Mouse (Mus musculus): Measurements from ENCODE around the gene Tnpo3. TPM values are rescaled to one million over a fixed set of nuclear protein-coding genes. Genes with fewer than 3 reads are reported as not detected.
A peak's percentile ranks its signal among the peaks of the same experiment; 100 is the strongest.
"Not testable (repeated sequence)": the region's sequence is repeated elsewhere in the genome, so short reads cannot be mapped to it uniquely, and the experiment has no call there.

The Tnpo3 gene
- polyA plus RNA-seq, 1 experiment from 2014 or later, result 98.2 TPM

GRCm38 (mm10) chr6:29636322-29637092 lies 26.8 kb upstream of the Tnpo3 start:
- Histone ChIP-seq H3K27ac (no peak overlapping the region), H3K9ac (no peak overlapping the region), H3K9me3 (no peaks in the 10 kb centered on the region), H3K27me3 (replicated peaks) (peaks cover 6% of the 10 kb centered on the region; the same call in 1 of the 2 replicates), H3K4me1 (peaks cover 6% of the 10 kb centered on the region; the same call in 1 of the 2 replicates), H3K4me2 (replicated peaks) (no peak overlapping the region), H3K4me3 (no peak overlapping the region), H3K36me3 (no peaks in the 10 kb centered on the region)
- 90% methylated on average over 4 of the region's 4 CpGs for WGBS
- no peak for ATAC-seq (ENCODE audit: low FRiP score, low read depth)

- no peak for ATAC-seq (ENCODE audit: low FRiP score, low read depth)
- Histone ChIP-seq H3K4me3 (no peak overlapping the region), H3K27me3 (replicated peaks) (peaks cover 6% of the 10 kb centered on the region; the same call in 1 of the 2 replicates), H3K4me1 (peaks cover 6% of the 10 kb centered on the region; the same call in 1 of the 2 replicates), H3K9me3 (no peaks in the 10 kb centered on the region), H3K9ac (no peak overlapping the region), H3K36me3 (no peaks in the 10 kb centered on the region), H3K27ac (no peak overlapping the region), H3K4me2 (replicated peaks) (no peak overlapping the region)
- WGBS, result 93% methylated on average over 1 of the region's 1 CpGs
These were observed 24.9 kb upstream of the Tnpo3 start for GRCm38 (mm10) chr6:29634537-29634936.

GRCm38 (mm10) chr6:29632552-29633292 lies 23.0 kb upstream of the Tnpo3 start:
- Histone ChIP-seq H3K4me3 (no peak overlapping the region), H3K9ac (no peak overlapping the region), H3K9me3 (no peaks in the 10 kb centered on the region), H3K4me2 (replicated peaks) (no peak overlapping the region), H3K36me3 (no peaks in the 10 kb centered on the region), H3K27me3 (replicated peaks) (no peaks in the 10 kb centered on the region), H3K27ac (no peak overlapping the region), H3K4me1 (peaks cover 6% of the 10 kb centered on the region; the same call in 1 of the 2 replicates)
- WGBS, result 49% methylated on average over 12 of the region's 12 CpGs
- ATAC-seq (ENCODE audit: low FRiP score, low read depth), result no peak

- no peaks in the 10 kb centered on the region for H3K36me3 ChIP-seq
- no peaks in the 10 kb centered on the region for H3K9me3 ChIP-seq
- no peak overlapping the region for H3K4me2 ChIP-seq (replicated peaks)
- no peak overlapping the region for H3K9ac ChIP-seq
- H3K27ac ChIP-seq, result no peak overlapping the region
- H3K4me3 ChIP-seq, result no peak overlapping the region
- 0 out of 2 replicates have a peak, but pooled peaks have one; percentile 17 for ATAC-seq (ENCODE audit: low FRiP score, low read depth)
- WGBS, result 19% methylated on average over 10 of the region's 10 CpGs
- H3K4me1 ChIP-seq, result peaks cover 6% of the 10 kb centered on the region; the same call in 1 of the 2 replicates
- no peaks in the 10 kb centered on the region for H3K27me3 ChIP-seq (replicated peaks)
These were observed 22.3 kb upstream of the Tnpo3 start for GRCm38 (mm10) chr6:29631751-29632551.

- H3K36me3 ChIP-seq, result no peaks in the 10 kb centered on the region
- ATAC-seq (ENCODE audit: low FRiP score, low read depth), result no peak
- H3K4me2 ChIP-seq (replicated peaks), result no peak overlapping the region
- no peaks in the 10 kb centered on the region for H3K27me3 ChIP-seq (replicated peaks)
- H3K27ac ChIP-seq, result no peak overlapping the region
- H3K9ac ChIP-seq, result no peak overlapping the region
- WGBS, result 88% methylated on average over 1 of the region's 1 CpGs
- no peak overlapping the region for H3K4me3 ChIP-seq
- peaks cover 6% of the 10 kb centered on the region; the same call in 1 of the 2 replicates for H3K4me1 ChIP-seq
- no peaks in the 10 kb centered on the region for H3K9me3 ChIP-seq
These were observed 20.5 kb upstream of the Tnpo3 start for GRCm38 (mm10) chr6:29630216-29630615.

GRCm38 (mm10) chr6:29627756-29628155 lies 18.1 kb upstream of the Tnpo3 start:
- Histone ChIP-seq H3K4me1 (peaks cover 6% of the 10 kb centered on the region; the same call in 1 of the 2 replicates), H3K9me3 (no peaks in the 10 kb centered on the region), H3K4me2 (replicated peaks) (no peak overlapping the region), H3K27ac (no peak overlapping the region), H3K9ac (no peak overlapping the region), H3K36me3 (no peaks in the 10 kb centered on the region), H3K4me3 (no peak overlapping the region), H3K27me3 (replicated peaks) (no peaks in the 10 kb centered on the region)
- ATAC-seq (ENCODE audit: low FRiP score, low read depth), result no peak
- 89% methylated on average over 2 of the region's 2 CpGs for WGBS

GRCm38 (mm10) chr6:29623857-29624256 lies 14.2 kb upstream of the Tnpo3 start:
- H3K4me2 ChIP-seq (replicated peaks), result no peak overlapping the region
- no peak overlapping the region for H3K27ac ChIP-seq
- no peaks in the 10 kb centered on the region for H3K9me3 ChIP-seq
- H3K4me3 ChIP-seq, result no peak overlapping the region
- H3K4me1 ChIP-seq, result no peaks in the 10 kb centered on the region
- WGBS, result 96% methylated on average over 2 of the region's 2 CpGs
- H3K36me3 ChIP-seq, result no peaks in the 10 kb centered on the region
- no peaks in the 10 kb centered on the region for H3K27me3 ChIP-seq (replicated peaks)
- ATAC-seq (ENCODE audit: low FRiP score, low read depth), result no peak
- no peak overlapping the region for H3K9ac ChIP-seq

- WGBS, result 36% methylated on average over 6 of the region's 6 CpGs
- Histone ChIP-seq H3K27ac (no peak overlapping the region), H3K4me3 (no peak overlapping the region), H3K4me2 (replicated peaks) (no peak overlapping the region), H3K9me3 (no peaks in the 10 kb centered on the region), H3K4me1 (no peaks in the 10 kb centered on the region), H3K36me3 (no peaks in the 10 kb centered on the region), H3K27me3 (replicated peaks) (no peaks in the 10 kb centered on the region), H3K9ac (no peak overlapping the region)
- no peak for ATAC-seq (ENCODE audit: low FRiP score, low read depth)
These were observed 12.6 kb upstream of the Tnpo3 start for GRCm38 (mm10) chr6:29622273-29622672.

- Histone ChIP-seq H3K4me1 (no peaks in the 10 kb centered on the region), H3K27ac (no peak overlapping the region), H3K4me2 (replicated peaks) (no peak overlapping the region), H3K27me3 (replicated peaks) (no peaks in the 10 kb centered on the region), H3K4me3 (no peak overlapping the region), H3K9ac (no peak overlapping the region), H3K36me3 (no peaks in the 10 kb centered on the region), H3K9me3 (no peaks in the 10 kb centered on the region)
- no peak for ATAC-seq (ENCODE audit: low FRiP score, low read depth)
- WGBS, result 65% methylated on average over 17 of the region's 17 CpGs
These were observed 11.3 kb upstream of the Tnpo3 start for GRCm38 (mm10) chr6:29620840-29621543.

GRCm38 (mm10) chr6:29620176-29620575 lies 10.5 kb upstream of the Tnpo3 start:
- no peak for ATAC-seq (ENCODE audit: low FRiP score, low read depth)
- Histone ChIP-seq H3K36me3 (no peaks in the 10 kb centered on the region), H3K9me3 (no peaks in the 10 kb centered on the region), H3K4me2 (replicated peaks) (no peak overlapping the region), H3K27ac (no peak overlapping the region), H3K9ac (no peak overlapping the region), H3K4me1 (no peaks in the 10 kb centered on the region), H3K27me3 (replicated peaks) (no peaks in the 10 kb centered on the region), H3K4me3 (no peak overlapping the region)
- WGBS, result 48% methylated on average over 3 of the region's 3 CpGs

- not testable (repeated sequence) for H3K4me1 ChIP-seq; H3K36me3 ChIP-seq; H3K27me3 ChIP-seq (replicated peaks); H3K9me3 ChIP-seq; H3K27ac ChIP-seq
- peak overlapping the region; percentile 90 for H3K9ac ChIP-seq
- H3K4me2 ChIP-seq (replicated peaks), result peak overlapping the region; percentile 68
- peak overlapping the region; percentile 95 for H3K4me3 ChIP-seq
- 34% methylated on average over 13 of the region's 13 CpGs for WGBS
- ATAC-seq (ENCODE audit: low FRiP score, low read depth), result peak; percentile 38; the same call in 1 of the 2 replicates
These were observed 443 bp upstream of the Tnpo3 start for GRCm38 (mm10) chr6:29610020-29610640.

Measured in neural tube, embryonic 12.5 days (tissue).